Mouse (Mus musculus) spleen, adult 2 months (tissue): ENCODE measurements around the gene Mdc1. TPM values are rescaled to one million over a fixed set of nuclear protein-coding genes. Genes with fewer than 3 reads are reported as not detected.
A peak's percentile ranks its signal among the peaks of the same experiment; 100 is the strongest.

Source experiments
- DNase-seq, 2 experiments: peaks; one replicate each; pipeline versions ENCODE4 v3.0.0 to v3.0.0-alpha.2; 2012 to 2021; ENCODE audit warnings: low spot score in 2 of 2, low read depth in 1 of 2
- H3K27ac ChIP-seq: fragments of 200-500 bp; 2 replicates; pipeline ENCODE4 v1.5.1; 2012; ENCODE audit warnings: low read length, inconsistent platforms; ENCODE audit not compliant: insufficient read depth
- H3K27me3 ChIP-seq: fragments of 200-500 bp; 2 replicates; pipeline ENCODE4 v1.6.1; 2012; ENCODE audit warnings: mild to moderate bottlenecking, moderate library complexity, low read length, inconsistent platforms; ENCODE audit not compliant: control insufficient read depth, insufficient read depth
- H3K36me3 ChIP-seq: fragments of 200-500 bp; 2 replicates; pipeline ENCODE4 v1.6.1; 2012; ENCODE audit warnings: mild to moderate bottlenecking, low read length, inconsistent platforms; ENCODE audit not compliant: control insufficient read depth, insufficient read depth
- H3K4me1 ChIP-seq: fragments of 200-500 bp; 2 replicates; pipeline ENCODE4 v1.6.1; 2011; ENCODE audit warnings: inconsistent platforms; ENCODE audit not compliant: control insufficient read depth, insufficient read depth, insufficient read length
- H3K4me3 ChIP-seq: fragments of 200-500 bp; 2 replicates; pipeline ENCODE4 v1.5.1; 2011; ENCODE audit warnings: mild to moderate bottlenecking, inconsistent platforms; ENCODE audit not compliant: insufficient read depth, insufficient read length; ENCODE audit errors: extremely low read depth
- CTCF ChIP-seq: fragments of 200-500 bp; IDR thresholded peaks from 2 replicates; pipeline ENCODE4 v1.5.1; 2011; ENCODE audit warnings: mild to moderate bottlenecking, inconsistent platforms; ENCODE audit not compliant: insufficient read depth, insufficient read length, insufficient replicate concordance; ENCODE audit errors: extremely low read depth
- POLR2A ChIP-seq: fragments of 200-500 bp; IDR thresholded peaks from 2 replicates; pipeline ENCODE4 v1.6.1; 2011; ENCODE audit warnings: low read depth, low read length, inconsistent platforms
- WGBS: fragments of 180-500 bp; shearing (Covaris S2); methylation state at CpG from one replicate; pipeline ENCODE4 v1.1.7; 2018; 5-methylcytosine and 5-hydroxymethylcytosine counted together
- polyA plus RNA-seq: library from polyadenylated mRNA; depleted of rRNA; stranded (reverse); fragments of >200 nt; gene quantifications from 2 replicates; pipeline ENCODE4 v1.2.3, GENCODE M21; 2012; rRNA removed

Gene Mdc1
- polyA plus RNA-seq = 10.8 and 11.6 TPM in 2 replicates

DNA sequence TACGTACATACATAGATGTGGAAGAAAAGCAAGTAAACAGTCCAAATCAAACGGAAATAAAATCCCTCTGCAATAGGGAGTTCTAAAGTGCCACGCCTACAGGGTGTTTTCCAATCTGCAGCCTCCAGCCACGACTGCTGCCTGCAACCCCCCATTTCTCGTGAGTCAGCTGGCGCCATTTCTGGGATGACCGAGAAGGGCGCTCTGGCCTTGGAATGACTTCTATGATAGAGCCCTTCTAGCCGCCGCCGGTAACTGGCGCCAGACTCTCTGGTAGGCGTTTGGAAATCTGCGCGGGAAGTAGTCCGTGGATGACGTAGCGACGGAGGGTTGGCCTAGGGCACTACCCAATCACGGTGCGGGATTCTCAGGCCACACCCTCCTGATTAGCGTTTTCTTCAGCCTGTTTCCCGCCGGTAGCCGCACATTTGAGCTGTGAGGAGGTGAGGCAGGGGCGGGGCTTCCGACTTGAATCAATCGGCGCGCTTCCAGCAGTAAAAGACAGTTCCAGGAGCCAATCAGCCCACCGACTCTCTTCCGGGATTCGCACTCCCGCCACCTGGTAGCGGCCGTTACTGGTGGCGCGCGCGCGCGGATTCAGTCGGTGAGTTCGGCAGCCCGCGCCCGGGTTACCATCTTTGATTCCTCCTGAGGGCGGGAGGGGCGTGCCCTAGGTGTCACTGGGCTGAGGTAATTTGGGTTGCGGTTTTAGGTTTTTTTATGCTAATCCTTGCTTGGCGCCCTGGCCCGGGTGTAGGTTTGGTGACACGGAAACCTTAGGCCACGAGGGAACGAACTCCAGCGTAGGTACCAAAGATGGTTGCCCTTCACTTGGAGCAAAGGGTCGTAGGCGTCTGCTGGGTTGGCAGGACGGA is at the start of gene Mdc1:
Mdc1 (plus strand) TSS at position 440 of the 875 bp plus-strand sequence.
- H3K4me1 ChIP-seq = no peaks in the 10 kb centered on the region
- TF ChIP-seq POLR2A (peak; percentile 46), CTCF (no peak)
- peak within 1 kb of the TSS; percentile 67 for H3K4me3 ChIP-seq
- H3K36me3 ChIP-seq = peaks cover 8% of the 10 kb centered on the region
- under 1% methylated on average over 59 of the region's 59 CpGs for WGBS
- peak; percentile 98 to 100 for DNase-seq
- no peaks in the 10 kb centered on the region for H3K27me3 ChIP-seq
- peak within 1 kb of the TSS; percentile 73 for H3K27ac ChIP-seq

DNA sequence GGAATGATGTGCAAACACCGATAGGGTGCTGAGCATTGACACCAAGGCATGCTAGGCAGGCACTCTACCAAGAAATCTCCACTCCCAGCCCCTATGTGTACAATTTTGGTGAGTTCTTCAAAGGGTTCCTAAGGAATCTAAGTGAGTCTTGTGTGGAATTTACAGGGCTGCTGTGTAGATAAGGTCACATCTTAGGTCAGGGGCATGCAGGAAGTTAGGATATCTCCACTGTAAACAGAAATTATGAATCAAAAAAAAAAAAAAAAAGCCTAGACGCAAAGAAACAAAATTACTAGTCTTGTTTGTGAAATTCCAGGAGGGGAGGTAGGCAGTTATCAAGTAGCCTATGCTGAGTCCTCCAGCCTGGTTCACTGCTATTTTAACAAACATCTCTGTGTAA is 48.5 kb upstream of the Mdc1 start:
- WGBS = 85% methylated on average over 2 of the region's 2 CpGs
- Histone ChIP-seq H3K27me3 (no peaks in the 10 kb centered on the region), H3K4me3 (no peak overlapping the region), H3K27ac (no peak overlapping the region), H3K4me1 (no peaks in the 10 kb centered on the region), H3K36me3 (no peaks in the 10 kb centered on the region)
- TF ChIP-seq POLR2A (no peak), CTCF (no peak)
- no peak for DNase-seq

DNA sequence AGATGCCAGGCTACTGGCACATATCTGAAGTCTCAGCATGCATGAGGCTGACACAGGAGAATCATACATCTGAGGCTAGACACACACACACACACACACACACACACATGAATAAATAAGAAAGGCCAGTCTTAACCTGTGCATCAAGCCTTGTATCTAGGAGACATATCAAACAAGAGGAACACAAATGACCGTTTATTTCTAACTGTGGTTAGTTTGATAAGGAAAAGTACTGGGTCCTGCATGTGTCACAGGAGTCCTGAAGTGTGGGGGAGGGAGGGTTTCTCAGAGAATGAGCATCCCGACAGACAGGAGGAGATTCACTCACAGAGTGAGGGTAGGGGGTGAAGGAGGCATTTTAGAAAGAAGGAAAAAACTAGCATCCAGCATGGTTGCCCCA is 46.2 kb upstream of the Mdc1 start:
- Histone ChIP-seq H3K4me3 (no peak overlapping the region), H3K4me1 (no peaks in the 10 kb centered on the region), H3K27me3 (no peaks in the 10 kb centered on the region), H3K36me3 (no peaks in the 10 kb centered on the region), H3K27ac (no peak overlapping the region)
- DNase-seq = no peak
- TF ChIP-seq CTCF (no peak), POLR2A (no peak)
- WGBS = 35% methylated on average over 2 of the region's 2 CpGs

DNA sequence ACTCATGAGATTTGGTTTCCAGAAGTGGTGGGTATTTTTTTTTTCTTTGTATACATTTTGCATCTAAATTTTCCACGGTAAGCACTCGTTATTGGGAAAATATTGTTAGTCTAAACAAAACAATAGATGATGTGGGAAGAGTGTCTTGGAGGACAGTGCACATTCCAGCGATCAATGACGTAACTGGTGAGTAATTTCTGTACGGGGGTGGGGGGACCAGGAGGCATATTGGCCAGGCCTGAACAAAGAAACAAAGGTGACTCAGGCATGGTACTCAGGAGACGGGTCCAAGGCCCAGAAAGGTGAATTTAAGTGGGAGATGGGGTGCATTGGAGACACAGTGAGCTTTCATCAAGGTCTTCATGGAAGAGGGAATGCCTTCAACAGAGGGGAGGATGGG is 45.7 kb upstream of the Mdc1 start:
- no peak overlapping the region for H3K27ac ChIP-seq
- WGBS = 86% methylated on average over 6 of the region's 6 CpGs
- no peaks in the 10 kb centered on the region for H3K4me1 ChIP-seq
- DNase-seq = no peak
- H3K36me3 ChIP-seq = no peaks in the 10 kb centered on the region
- H3K4me3 ChIP-seq = no peak overlapping the region
- no peaks in the 10 kb centered on the region for H3K27me3 ChIP-seq
- TF ChIP-seq POLR2A (no peak), CTCF (no peak)

DNA sequence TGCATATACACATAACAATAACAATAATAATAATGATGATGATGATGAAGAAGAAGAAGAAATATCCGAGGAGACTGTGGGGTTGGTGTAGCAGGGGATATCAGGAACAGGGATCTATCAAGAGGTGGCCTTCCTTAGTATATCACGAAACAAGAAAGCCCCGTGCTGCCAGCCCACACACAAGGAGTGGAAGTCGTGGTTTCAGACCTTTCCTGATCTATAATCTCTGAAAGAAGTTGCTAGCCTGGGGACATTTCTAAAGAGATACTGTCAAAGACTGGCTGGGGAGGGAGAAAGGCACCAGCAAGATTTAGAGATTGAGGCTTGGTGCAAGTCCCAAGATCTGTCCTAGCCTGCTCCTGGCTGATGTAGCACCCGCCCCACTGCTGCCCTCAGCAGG is 44.5 kb upstream of the Mdc1 start:
- 41% methylated on average over 5 of the region's 5 CpGs for WGBS
- TF ChIP-seq CTCF (no peak), POLR2A (no peak)
- no peaks in the 10 kb centered on the region for H3K36me3 ChIP-seq
- no peak for DNase-seq
- no peak overlapping the region for H3K27ac ChIP-seq
- no peaks in the 10 kb centered on the region for H3K4me1 ChIP-seq
- no peaks in the 10 kb centered on the region for H3K27me3 ChIP-seq
- no peak overlapping the region for H3K4me3 ChIP-seq

DNA sequence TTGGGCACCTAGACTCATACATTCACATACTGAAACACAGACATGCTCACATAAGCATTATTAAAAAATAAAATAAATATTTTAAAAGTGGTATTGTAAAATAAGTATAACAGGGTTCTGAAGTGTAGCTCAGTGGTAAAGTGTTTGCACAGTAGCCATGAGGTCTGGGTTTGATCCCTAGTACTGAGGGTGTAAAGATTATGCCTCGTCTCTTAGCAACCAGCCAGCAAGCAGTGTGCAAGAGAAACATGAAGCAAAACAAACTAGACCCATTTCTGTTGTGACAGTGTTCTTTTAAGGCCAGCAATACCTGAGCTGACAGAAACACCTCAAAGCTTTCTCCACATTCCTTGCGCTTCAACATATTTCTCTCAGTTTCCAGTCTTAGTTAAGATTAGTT is 40.4 kb upstream of the Mdc1 start:
- TF ChIP-seq POLR2A (no peak), CTCF (no peak)
- no peak overlapping the region for H3K27ac ChIP-seq
- H3K36me3 ChIP-seq = no peaks in the 10 kb centered on the region
- no peaks in the 10 kb centered on the region for H3K4me1 ChIP-seq
- no peaks in the 10 kb centered on the region for H3K27me3 ChIP-seq
- 93% methylated on average over 2 of the region's 2 CpGs for WGBS
- no peak for DNase-seq
- H3K4me3 ChIP-seq = no peak overlapping the region

DNA sequence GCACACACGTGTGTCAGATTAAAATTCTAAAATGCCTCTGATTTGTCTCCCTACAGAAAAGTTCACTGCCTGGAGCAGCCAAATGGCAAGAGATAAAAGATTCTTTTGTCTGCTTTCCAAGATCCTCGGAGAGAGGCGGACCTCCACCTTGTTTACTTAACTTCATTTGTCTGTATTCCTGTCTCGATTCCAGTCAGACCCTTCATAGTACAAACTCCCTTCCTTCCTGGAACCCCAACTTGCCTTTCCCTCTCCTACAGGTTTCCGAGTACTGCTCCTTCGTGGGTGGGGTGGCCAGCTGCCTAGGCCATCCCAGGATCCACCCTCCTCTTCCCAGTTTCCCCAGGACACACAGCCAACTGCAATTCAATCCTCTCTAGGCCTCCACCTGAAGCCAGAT is 38.3 kb upstream of the Mdc1 start:
- H3K27me3 ChIP-seq = no peaks in the 10 kb centered on the region
- no peak overlapping the region for H3K27ac ChIP-seq
- 82% methylated on average over 6 of the region's 6 CpGs for WGBS
- no peaks in the 10 kb centered on the region for H3K36me3 ChIP-seq
- DNase-seq = no peak
- H3K4me3 ChIP-seq = no peak overlapping the region
- no peaks in the 10 kb centered on the region for H3K4me1 ChIP-seq
- no peak for TF ChIP-seq POLR2A
- no peak for TF ChIP-seq CTCF
